8 mouse cellular contexts compared by ENCODE assay signal in the genomic region with DNA sequence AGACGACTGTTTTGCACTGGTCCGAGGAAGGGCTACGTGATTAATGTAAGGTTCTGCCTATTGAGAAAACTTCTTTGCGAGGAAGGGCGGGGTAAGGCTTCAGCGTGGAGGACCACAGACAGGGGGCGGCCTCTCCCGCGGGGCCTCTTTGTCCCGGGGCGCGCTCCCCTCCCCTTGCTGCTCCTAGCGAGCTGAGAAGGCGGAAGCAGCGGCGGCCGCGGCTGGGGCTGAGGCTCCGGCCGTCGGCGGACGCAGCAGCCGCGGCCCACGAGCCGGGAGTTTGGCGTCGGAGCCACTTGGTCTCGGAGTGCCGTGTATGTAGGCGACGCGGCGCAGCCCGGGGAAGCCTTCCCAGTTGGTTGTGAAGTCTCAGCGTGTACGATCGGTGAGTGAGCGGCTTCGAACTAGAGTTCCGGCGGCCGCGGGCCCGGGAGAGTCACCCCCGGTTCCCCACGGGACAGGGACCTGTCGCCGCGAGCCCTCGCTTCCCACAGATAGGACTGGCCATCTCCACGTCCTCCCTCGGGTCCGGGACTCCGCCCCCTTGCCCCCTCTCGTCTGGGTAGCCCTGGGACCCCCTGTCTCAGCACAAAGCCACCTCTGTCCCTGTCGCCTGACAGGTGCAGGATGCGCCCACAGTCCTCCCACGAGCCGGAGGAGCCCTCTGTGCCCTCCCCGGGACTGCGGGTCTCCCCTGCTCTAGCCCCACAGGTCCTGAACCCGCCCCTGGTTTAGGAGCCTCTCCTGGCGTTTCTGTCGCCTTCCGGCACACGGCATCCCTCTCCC. TPM values are rescaled to one million over a fixed set of nuclear protein-coding genes. Genes with fewer than 3 reads are reported as not detected.
A peak's percentile ranks its signal among the peaks of the same experiment; 100 is the strongest.
DNase-seq lines count a peak whose midpoint lies in the region; ATAC-seq and TF ChIP-seq lines count a peak whose summit lies in the region.

Gene Traf6 (plus strand): TSS at position 194 of the 786 bp plus-strand sequence.

- no peaks in the 10 kb centered on the region for H3K27me3 ChIP-seq in hindbrain, postnatal 0 days (ENCODE audit: insufficient read depth, low read length)

- intact Hi-C loops in left cerebral cortex, adult 2 months (cut with DNase I) = no loop called here

- no peak within 1 kb of the TSS for H3K27ac ChIP-seq in cortical plate, adult 2 months (ENCODE audit: insufficient read depth, low read length)
- H3K27ac ChIP-seq in hindbrain, postnatal 0 days = peak within 1 kb of the TSS; percentile 5; the same call in 1 of the 2 replicates
- H3K27ac ChIP-seq in left cerebral cortex, adult 2 months = peak within 1 kb of the TSS; percentile 80

- H3K4me3 ChIP-seq in cortical plate, adult 2 months (ENCODE audit: insufficient read depth, low read length) = peak within 1 kb of the TSS; percentile 92
- peak within 1 kb of the TSS; percentile 92 for H3K4me3 ChIP-seq in hindbrain, postnatal 0 days (ENCODE audit: low read length)
- peak within 1 kb of the TSS; percentile 67 for H3K4me3 ChIP-seq in left cerebral cortex, adult 2 months

- TF ChIP-seq CTCF in cortical plate, adult 2 months (IDR thresholded peaks at IDR 0.05; ENCODE audit: extremely low read depth, insufficient read depth, low read length) = peak; percentile 30
- TF ChIP-seq CTCF in hindbrain, postnatal 0 days (IDR thresholded peaks at IDR 0.05; ENCODE audit: low read depth) = peak; percentile 75
- peak; percentile 79 for TF ChIP-seq CTCF in left cerebral cortex, adult 2 months (IDR thresholded peaks at IDR 0.05)

- peak within 1 kb of the TSS; percentile 88 for H3K9ac ChIP-seq in hindbrain, postnatal 0 days (replicated peaks; ENCODE audit: low read length)

- H3K9me3 ChIP-seq in hindbrain, postnatal 0 days (ENCODE audit: low read length) = no peaks in the 10 kb centered on the region

- no peaks in the 10 kb centered on the region; the same call in 1 of the 2 replicates for H3K4me1 ChIP-seq in cortical plate, adult 2 months (ENCODE audit: control insufficient read depth, insufficient read depth, low read length)
- 0 out of 2 replicates have a peak, but pooled peaks cover 9% of the 10 kb centered on the region for H3K4me1 ChIP-seq in hindbrain, postnatal 0 days (ENCODE audit: insufficient read depth, low read length)

- ATAC-seq in hindbrain, postnatal 0 days = peak; percentile 93
- peak; percentile 97 for ATAC-seq in megakaryocyte, adult 5-6 weeks (ENCODE audit: poor library complexity, severe bottlenecking)

- H3K4me2 ChIP-seq in hindbrain, postnatal 0 days (ENCODE audit: low read depth, low read length) = peak within 1 kb of the TSS; percentile 64

- no peak for TF ChIP-seq POLR2A in cortical plate, adult 2 months (IDR thresholded peaks at IDR 0.05; ENCODE audit: extremely low read depth, insufficient read depth, low read length)

- peak; percentile 86 for DNase-seq in adipocyte (ENCODE audit: low spot score)
- DNase-seq in gastrocnemius, adult 8-10 months (ENCODE audit: low spot score in 2 of 2) = peak; percentile 71 to 75
- DNase-seq in hindbrain, postnatal 0 days (ENCODE audit: low spot score) = peak; percentile 87
- peak; percentile 81 to 84 for DNase-seq in left cerebral cortex, adult 2 months (ENCODE audit: extremely low spot score in 1 of 2, low spot score in 2 of 2)
- peak; percentile 87 for DNase-seq in right cerebral cortex, adult 18-20 months
- DNase-seq in urinary bladder, adult 2 months (ENCODE audit: low spot score) = peak; percentile 70

- H3K36me3 ChIP-seq in hindbrain, postnatal 0 days (ENCODE audit: insufficient read depth, low read length) = no peaks in the 10 kb centered on the region

- under 1% methylated on average over 58 of the region's 68 CpGs for WGBS in hindbrain, postnatal 0 days

RNA-seq across cellular contexts. Expression of gene Traf6, which starts in this region (rescaled TPM):
- 9.9 and 11.0 TPM in 2 replicates for polyA plus RNA-seq in cortical plate, adult 2 months (2012; rRNA removed)
- total RNA-seq in gastrocnemius, adult 8-10 months (2022) = 10 to 100 TPM in 3 of 4 experiments, 1 to 10 TPM in 1; 9.4 to 13.3 (median 10.7) TPM
- total RNA-seq in hindbrain, postnatal 0 days (2014; rRNA removed) = 21.9 and 26.3 TPM in 2 replicates
- 6.1 and 6.8 TPM in 2 replicates for polyA plus RNA-seq in hindbrain, postnatal 0 days (2015; fragmentation: Nextera tagmentation; extraction: Ambion mirVana)
- 10 to 100 TPM; 12.6 to 12.9 TPM for total RNA-seq in left cerebral cortex, adult 2 months (2021)
- total RNA-seq in megakaryocyte, adult 5-6 weeks (2015) = 27.7 and 30.2 TPM in 2 replicates
- 14.6 and 19.4 TPM in 2 replicates for total RNA-seq in megakaryocyte, adult 5-6 weeks (2017)
- polyA plus RNA-seq in urinary bladder, adult 2 months (2012; rRNA removed) = 11.5 and 12.0 TPM in 2 replicates
